Mouse (Mus musculus): ENCODE data around the gene Hoxb5. TPM values are rescaled to one million over a fixed set of nuclear protein-coding genes. Genes with fewer than 3 reads are reported as not detected.

Hoxb5 gene
- total RNA-seq, 2 experiments from 2014 or later: 0.09 to 0.14 TPM

GRCm38 (mm10) chr11:96316696-96317607, 13.8 kb downstream of the Hoxb5 start:
- no peak for DNase-seq (ENCODE audit: low spot score)

DNA sequence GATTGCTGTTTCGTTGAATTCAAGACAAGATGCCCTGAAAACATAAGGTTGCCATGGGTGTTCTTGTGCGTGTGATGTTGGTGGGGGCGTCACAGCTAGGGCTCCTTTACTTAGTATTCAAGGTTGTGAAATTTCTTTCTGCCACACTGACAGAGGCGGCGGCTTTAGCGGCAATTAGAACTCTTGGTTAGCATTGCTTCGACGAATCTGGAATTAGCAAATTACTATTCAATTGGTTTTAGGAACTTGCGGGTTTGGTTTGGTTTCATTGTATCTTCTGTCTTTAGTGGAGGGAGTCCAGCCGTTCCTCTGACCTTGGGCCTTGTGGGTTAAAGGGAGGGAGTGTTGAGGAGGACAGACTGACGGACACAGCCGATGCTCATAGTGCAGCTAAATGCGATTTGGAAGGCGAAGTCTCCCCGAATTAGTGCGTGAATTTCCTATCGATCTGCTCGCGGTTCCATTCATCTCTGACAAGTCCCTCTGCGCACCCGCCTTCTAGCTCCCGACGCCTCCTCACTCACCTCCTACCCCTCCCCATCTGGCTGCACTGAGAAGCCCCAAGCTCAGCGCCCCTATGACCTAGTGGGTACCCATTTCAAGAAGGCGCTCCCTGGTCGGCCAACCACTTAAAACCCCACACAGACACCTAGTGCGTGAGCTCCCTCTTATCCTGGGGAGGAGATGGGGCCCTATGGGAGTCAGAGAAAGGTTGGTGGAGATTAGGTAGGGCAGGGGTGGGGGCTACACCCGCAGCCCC, 14.7 kb downstream of the Hoxb5 start, which contains the start of gene Hoxb4:
Gene Hoxb4 (plus strand): TSS at position 660 of the 760 bp plus-strand sequence.
- DNase-seq (ENCODE audit: low spot score): no peak

GRCm38 (mm10) chr11:96318368-96319070, 15.4 kb downstream of the Hoxb5 start:
- DNase-seq (ENCODE audit: low spot score): no peak

DNA sequence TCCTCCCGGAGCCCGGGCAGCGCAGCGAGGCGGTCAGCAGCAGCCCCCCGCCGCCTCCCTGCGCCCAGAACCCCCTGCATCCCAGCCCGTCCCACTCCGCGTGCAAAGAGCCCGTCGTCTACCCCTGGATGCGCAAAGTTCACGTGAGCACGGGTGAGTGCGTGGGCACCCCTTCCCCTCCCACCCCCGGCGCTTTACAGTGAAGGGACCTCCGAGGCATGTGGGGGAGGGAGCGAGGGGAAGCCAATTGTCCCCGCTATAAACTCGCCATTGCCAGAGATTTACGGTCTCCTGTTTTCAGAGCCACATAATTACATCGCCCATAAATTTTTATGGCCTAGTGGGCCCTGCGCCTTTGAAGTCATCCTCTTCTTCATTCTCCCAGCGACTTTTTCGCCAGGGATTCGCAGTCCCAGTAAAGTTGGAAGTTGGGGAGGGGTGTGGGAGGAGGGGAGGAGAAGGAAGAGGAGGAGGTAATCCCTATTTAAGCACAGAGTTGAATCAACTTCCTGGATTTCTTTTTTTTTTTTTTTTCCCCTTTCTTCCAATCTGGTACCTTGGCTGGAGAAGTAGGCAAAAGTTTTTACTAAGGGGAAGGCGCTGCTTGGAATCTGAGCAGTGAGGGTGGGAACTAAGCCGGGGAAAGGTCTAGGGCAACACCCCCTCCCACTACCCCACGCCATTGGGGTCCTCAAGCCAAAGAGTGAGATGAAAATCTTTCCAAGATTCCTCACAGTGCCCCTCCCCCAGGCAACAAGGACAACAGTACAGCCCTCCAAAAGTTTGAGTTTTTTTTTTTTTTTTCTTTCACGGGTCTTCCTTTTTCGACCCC, 16.2 kb downstream of the Hoxb5 start:
- DNase-seq (ENCODE audit: low spot score): no peak

DNA sequence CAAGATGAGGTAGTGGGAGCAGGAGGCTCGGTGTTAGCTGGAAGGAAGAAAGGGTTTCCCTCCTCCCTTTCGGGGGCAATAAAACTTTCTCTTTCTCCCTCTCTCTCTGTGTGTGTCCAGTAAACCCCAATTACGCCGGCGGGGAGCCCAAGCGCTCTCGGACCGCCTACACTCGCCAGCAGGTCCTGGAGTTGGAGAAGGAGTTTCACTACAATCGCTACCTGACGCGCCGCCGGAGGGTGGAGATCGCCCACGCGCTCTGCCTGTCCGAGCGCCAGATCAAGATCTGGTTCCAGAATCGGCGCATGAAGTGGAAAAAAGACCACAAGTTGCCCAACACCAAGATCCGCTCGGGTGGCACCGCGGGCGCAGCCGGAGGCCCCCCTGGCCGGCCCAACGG, 16.8 kb downstream of the Hoxb5 start:
- no peak for DNase-seq (ENCODE audit: low spot score)

- no peak for DNase-seq (ENCODE audit: low spot score)
These were observed 17.6 kb downstream of the Hoxb5 start for GRCm38 (mm10) chr11:96320688-96321087.

- no peak for DNase-seq (ENCODE audit: low spot score)
These were observed 18.7 kb downstream of the Hoxb5 start for GRCm38 (mm10) chr11:96321846-96322245.

DNA sequence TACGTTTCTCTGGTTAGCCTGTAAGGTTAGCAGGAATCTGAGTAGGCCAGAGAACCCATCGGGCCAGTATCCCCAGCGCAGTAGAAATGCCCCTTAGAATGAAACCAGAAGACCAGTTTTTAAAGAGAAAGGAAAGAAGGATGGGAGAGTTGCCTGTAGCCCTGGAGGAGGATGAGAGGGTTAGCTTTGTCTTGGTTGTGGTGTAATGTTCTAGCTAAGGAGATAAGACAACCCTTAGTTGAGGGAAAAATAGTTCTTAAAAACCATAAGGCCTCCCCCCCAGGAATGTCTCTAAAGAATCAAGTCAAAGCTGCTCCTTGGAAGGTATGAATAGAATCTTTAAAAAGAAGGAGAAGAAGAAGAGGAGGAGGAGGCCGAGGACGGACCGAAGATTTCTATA, 19.6 kb downstream of the Hoxb5 start:
- no peak for DNase-seq (ENCODE audit: low spot score)

GRCm38 (mm10) chr11:96323154-96323553, 20.0 kb downstream of the Hoxb5 start, which contains the start of gene Hoxb3:
TSS of gene Hoxb3 (plus strand) at chr11:96323326.
- no peak for DNase-seq (ENCODE audit: low spot score)

DNA sequence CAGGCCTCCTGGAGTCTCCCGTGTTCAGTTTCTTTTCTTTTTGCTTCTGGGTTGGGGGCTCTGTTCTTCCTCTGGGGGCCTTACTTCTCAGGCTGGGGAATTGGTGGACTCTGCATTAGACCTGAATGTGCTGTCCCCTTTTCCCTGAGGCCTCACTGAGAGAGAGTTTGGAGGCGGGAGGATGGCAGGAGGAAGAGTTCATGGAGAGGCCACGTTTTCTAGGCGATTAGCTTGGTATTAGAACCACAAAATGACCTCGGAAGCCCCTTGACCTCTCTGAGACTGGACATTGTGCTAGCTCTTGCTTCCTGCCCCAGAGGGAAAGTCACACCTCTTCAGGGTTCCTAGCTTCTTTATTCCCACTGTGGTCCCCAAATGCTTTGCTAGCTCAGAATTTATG, 21.0 kb downstream of the Hoxb5 start:
- no peak for DNase-seq (ENCODE audit: low spot score)

GRCm38 (mm10) chr11:96324965-96325364, 21.8 kb downstream of the Hoxb5 start:
- DNase-seq (ENCODE audit: low spot score): no peak

DNA sequence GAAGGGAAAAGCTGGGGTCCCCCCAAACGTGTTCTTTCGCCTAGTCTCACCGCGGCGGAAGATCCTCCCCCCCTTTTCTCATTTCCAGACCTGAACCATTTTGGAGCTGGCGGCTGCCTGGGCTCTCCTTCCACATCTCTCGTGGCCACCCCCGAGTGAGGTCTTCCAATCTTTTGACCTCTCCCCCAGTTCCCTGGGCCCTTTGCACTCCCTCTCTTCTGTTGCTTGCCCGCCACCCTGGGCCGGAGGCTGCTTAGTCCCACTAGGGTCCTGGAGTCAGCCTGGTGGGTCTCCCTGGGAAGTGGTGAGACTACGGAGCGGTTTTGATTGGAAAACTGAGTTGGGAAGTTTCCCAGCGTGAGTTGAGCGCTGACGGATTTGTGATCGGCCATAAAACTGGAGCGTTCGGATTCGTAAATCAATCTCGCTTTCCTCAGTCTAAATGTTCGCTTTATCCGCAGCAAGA, 22.6 kb downstream of the Hoxb5 start:
- no peak for DNase-seq (ENCODE audit: low spot score)

- DNase-seq (ENCODE audit: low spot score): no peak
These were observed 23.6 kb downstream of the Hoxb5 start for GRCm38 (mm10) chr11:96326705-96327104.

GRCm38 (mm10) chr11:96327122-96327521, 24.0 kb downstream of the Hoxb5 start:
- no peak for DNase-seq (ENCODE audit: low spot score)

DNA sequence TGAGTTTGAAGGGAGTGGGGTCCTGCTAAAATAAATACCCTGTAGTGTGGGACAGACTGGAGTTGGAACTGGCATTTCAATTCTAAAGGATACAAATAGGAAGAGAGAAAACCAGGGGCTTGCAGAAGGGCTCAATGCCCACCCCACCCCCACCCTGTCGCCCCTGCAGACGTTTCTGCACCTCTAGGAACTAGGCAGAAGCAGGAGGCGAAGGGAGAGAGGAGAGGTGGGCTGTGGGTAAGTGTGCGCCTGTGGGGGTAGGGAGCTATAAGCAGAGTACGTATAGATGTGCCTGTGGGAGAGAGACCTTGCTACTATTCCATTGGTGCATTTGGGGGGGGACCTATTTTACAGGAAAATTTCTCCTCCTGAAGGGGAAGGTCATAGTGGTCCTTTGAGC, 24.6 kb downstream of the Hoxb5 start:
- no peak for DNase-seq (ENCODE audit: low spot score)

- no peak for DNase-seq (ENCODE audit: low spot score)
These were observed 25.5 kb downstream of the Hoxb5 start for GRCm38 (mm10) chr11:96328605-96329004.

DNA sequence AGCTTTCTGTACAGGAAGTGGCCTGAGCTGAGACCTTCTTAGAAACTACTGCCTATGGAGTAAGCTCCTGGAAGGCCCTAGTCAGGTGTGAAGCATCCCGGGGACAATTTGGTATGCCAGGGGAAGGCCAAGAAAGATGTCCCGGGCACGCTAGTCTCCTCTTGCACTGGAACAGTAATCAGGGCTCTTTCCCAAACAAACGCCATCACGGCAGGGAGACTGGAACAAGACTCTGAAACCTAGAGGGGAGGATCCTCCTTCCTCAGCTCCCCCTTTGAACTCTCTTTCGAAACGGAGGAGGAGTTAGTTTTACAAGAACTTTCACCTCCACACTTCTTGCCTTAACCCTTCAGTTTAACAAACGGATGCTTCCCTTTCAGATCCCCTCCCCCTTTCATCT, 29.0 kb downstream of the Hoxb5 start:
- DNase-seq (ENCODE audit: low spot score): no peak

DNA sequence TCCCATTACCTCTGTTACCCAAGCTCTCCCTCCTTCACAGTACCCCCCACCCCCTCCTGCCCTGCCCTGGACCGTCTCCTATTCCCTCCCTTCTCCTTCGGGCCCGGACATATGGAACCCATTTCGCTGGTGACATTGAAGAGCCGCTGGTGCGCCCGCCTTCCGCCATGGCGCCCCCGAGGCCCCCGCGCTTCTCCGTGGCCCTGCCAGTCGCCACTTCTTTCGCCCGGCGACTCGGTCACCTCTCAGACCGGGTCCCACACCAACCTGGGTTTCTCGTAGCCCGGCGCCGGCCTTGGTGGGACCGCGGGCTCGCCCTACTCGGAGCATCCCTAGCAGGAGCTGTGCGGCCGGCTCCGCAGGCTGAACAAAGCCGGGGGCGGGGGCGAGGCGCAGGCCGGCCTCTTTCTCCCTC, 29.5 kb downstream of the Hoxb5 start:
- DNase-seq (ENCODE audit: low spot score): no peak

GRCm38 (mm10) chr11:96333241-96334001, 30.3 kb downstream of the Hoxb5 start:
- DNase-seq (ENCODE audit: low spot score): no peak

GRCm38 (mm10) chr11:96334002-96334364, 30.8 kb downstream of the Hoxb5 start:
- DNase-seq (ENCODE audit: low spot score): no peak
